Comparison of ENCODE assay signal across 14 mouse cellular contexts in the genomic region with DNA sequence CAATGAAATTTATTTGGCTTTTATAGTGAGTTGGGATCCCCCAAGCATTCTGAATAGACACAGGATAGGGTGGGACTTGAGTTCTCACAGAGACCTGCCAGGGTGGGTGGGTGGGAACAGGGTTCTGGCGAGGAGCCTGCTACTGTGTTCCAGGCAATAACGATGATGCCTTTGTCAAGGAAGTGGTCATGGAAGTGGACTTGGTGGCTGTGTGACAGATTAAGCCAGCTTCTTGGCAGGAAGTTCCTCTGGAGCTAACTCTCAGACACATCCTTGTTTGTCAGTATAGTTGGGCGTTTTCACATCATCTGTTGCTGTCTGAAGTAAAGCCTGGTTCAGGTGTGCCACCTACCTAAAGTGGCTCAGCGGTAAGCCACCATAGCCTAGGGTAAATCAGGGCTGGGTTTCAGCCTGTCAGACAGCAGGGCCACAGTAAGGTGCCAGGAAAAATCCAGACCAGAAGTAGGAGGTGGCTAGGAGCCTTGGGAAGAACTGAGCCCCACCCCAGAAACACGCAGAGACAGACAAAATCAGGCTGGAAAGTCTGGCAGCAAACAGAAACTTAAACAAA. TPM values are rescaled to one million over a fixed set of nuclear protein-coding genes. Genes with fewer than 3 reads are reported as not detected.
DNase-seq lines count a peak whose midpoint lies in the region; ATAC-seq lines count a peak whose summit lies in the region.
"Had no signal": no experiment of that assay in that cellular context is flagged by ENCODE, and none has a peak within 500 bp of the region (broad histone marks: within the 10 kb centered on the region; RNA-seq: fewer than 3 reads in every experiment).

No protein-coding gene starts in this region.

- 0 out of 2 replicates have a peak, but pooled peaks cover 3% of the 10 kb centered on the region for H3K4me1 ChIP-seq in kidney, embryonic 14.5 days (ENCODE audit: control insufficient read depth, insufficient read depth, low read length)
- H3K4me1 ChIP-seq: forebrain, embryonic 13.5 days; hindbrain, embryonic 13.5 days had no signal

- H3K9ac ChIP-seq in kidney, embryonic 14.5 days (ENCODE audit: low read depth, low read length) = no peak overlapping the region
- H3K9ac ChIP-seq: embryonic facial prominence, embryonic 15.5 days; forebrain, embryonic 13.5 days; hindbrain, embryonic 13.5 days; limb, embryonic 13.5 days had no signal

- no peaks in the 10 kb centered on the region for H3K27me3 ChIP-seq in kidney, embryonic 14.5 days (ENCODE audit: control insufficient read depth, insufficient read depth, low read length)
- H3K27me3 ChIP-seq: embryonic facial prominence, embryonic 15.5 days; forebrain, embryonic 13.5 days; hindbrain, embryonic 13.5 days; limb, embryonic 13.5 days had no signal

- no peaks in the 10 kb centered on the region for H3K36me3 ChIP-seq in kidney, embryonic 14.5 days (ENCODE audit: control insufficient read depth, insufficient read depth, low read length)
- H3K36me3 ChIP-seq: embryonic facial prominence, embryonic 15.5 days; hindbrain, embryonic 13.5 days; limb, embryonic 13.5 days had no signal

- DNase-seq in kidney, adult 11 months = peak; percentile 43
- DNase-seq in fat pad, adult 2 months (ENCODE audit: extremely low read depth, low read depth, low spot score) = peak; percentile 65
- DNase-seq in heart, postnatal 14 days = peak; percentile 33 to 42
- DNase-seq in lung, postnatal 14 days = peak; percentile 27
- no peak for DNase-seq in right cerebral cortex, postnatal 10 days (ENCODE audit: low spot score in 2 of 2)
- DNase-seq in thymus, postnatal 10 days (ENCODE audit: low spot score in 2 of 2) = no peak
- DNase-seq: adrenal gland, postnatal 25 days; spleen, adult 18-20 months had no signal

- intact Hi-C loops in heart, postnatal 14 days (cut with DNase I) = no loop called here

- no peak for ATAC-seq in kidney, embryonic 14.5 days (ENCODE audit: low FRiP score, low TSS enrichment)
- ATAC-seq: forebrain, embryonic 13.5 days had no signal

- H3K4me3 ChIP-seq in kidney, embryonic 14.5 days (ENCODE audit: low read length) = no peak overlapping the region
- H3K4me3 ChIP-seq: embryonic facial prominence, embryonic 15.5 days; forebrain, embryonic 13.5 days; hindbrain, embryonic 13.5 days; limb, embryonic 13.5 days had no signal

- H3K27ac ChIP-seq in kidney, embryonic 14.5 days (ENCODE audit: low read depth, low read length) = no peak overlapping the region
- H3K27ac ChIP-seq: embryonic facial prominence, embryonic 15.5 days; forebrain, embryonic 13.5 days; hindbrain, embryonic 13.5 days; limb, embryonic 13.5 days had no signal

- no peak overlapping the region for H3K4me2 ChIP-seq in kidney, embryonic 14.5 days (replicated peaks; ENCODE audit: low read depth, low read length)
- H3K4me2 ChIP-seq: embryonic facial prominence, embryonic 15.5 days; forebrain, embryonic 13.5 days; hindbrain, embryonic 13.5 days; limb, embryonic 13.5 days had no signal

- no peaks in the 10 kb centered on the region for H3K9me3 ChIP-seq in kidney, embryonic 14.5 days (ENCODE audit: control insufficient read depth, low read length)
- H3K9me3 ChIP-seq: embryonic facial prominence, embryonic 15.5 days; forebrain, embryonic 13.5 days; hindbrain, embryonic 13.5 days; limb, embryonic 13.5 days had no signal

- 76% methylated on average over 5 of the region's 5 CpGs for WGBS in kidney, embryonic 14.5 days

RNA-seq across cellular contexts. Expression of a gene that starts 7.6 kb away (rescaled TPM):
- polyA plus RNA-seq in kidney, embryonic 14.5 days (2014; fragmentation: Nextera tagmentation; extraction: Ambion mirVana) = 1.3 and 1.5 TPM in 2 replicates
- 1 to 10 TPM; 2.0 to 3.2 TPM for total RNA-seq in heart, postnatal 14 days (2021)
- total RNA-seq: monocyte, adult 5-6 weeks had no signal

RNA-seq across cellular contexts. Expression of a gene that starts 8.0 kb away (rescaled TPM):
- polyA plus RNA-seq in kidney, embryonic 14.5 days (2014; fragmentation: Nextera tagmentation; extraction: Ambion mirVana) = 11.3 and 19.3 TPM in 2 replicates
- total RNA-seq in heart, postnatal 14 days (2021) = 10 to 100 TPM; 93.3 to 93.7 TPM

RNA-seq across cellular contexts. Expression of a gene that starts 56.2 kb away (rescaled TPM):
- polyA plus RNA-seq in kidney, embryonic 14.5 days (2014; fragmentation: Nextera tagmentation; extraction: Ambion mirVana) = 20.0 and 33.4 TPM in 2 replicates
- 10 to 100 TPM; 34.4 to 35.7 TPM for total RNA-seq in heart, postnatal 14 days (2021)

RNA-seq across cellular contexts. Expression of a gene that starts 57.5 kb away (rescaled TPM):
- polyA plus RNA-seq in kidney, embryonic 14.5 days (2014; fragmentation: Nextera tagmentation; extraction: Ambion mirVana) = 46.5 and 54.9 TPM in 2 replicates
- total RNA-seq in heart, postnatal 14 days (2021) = 10 to 100 TPM; 41.4 to 47.0 TPM

Comparison
In these comparisons a context has a peak if more than half of its experiments do, and no peak if none do; other contexts are left out.
1. DNase-seq: peak in kidney, adult 11 months (single experiment), fat pad, adult 2 months (single experiment), heart, postnatal 14 days (2 of 2) and lung, postnatal 14 days (single experiment); none in right cerebral cortex, postnatal 10 days (0 of 2) and thymus, postnatal 10 days (0 of 2).